Mouse (Mus musculus) cerebellum, postnatal 14 days (tissue): Measurements from ENCODE around the gene Pdzd2.

ENCODE experiments used
- DNase-seq, 2 experiments: peaks; one replicate each; pipeline ENCODE4 v3.0.0; 2021; ENCODE audit warnings: mixed read lengths in 2 of 2

The Pdzd2 gene

DNA sequence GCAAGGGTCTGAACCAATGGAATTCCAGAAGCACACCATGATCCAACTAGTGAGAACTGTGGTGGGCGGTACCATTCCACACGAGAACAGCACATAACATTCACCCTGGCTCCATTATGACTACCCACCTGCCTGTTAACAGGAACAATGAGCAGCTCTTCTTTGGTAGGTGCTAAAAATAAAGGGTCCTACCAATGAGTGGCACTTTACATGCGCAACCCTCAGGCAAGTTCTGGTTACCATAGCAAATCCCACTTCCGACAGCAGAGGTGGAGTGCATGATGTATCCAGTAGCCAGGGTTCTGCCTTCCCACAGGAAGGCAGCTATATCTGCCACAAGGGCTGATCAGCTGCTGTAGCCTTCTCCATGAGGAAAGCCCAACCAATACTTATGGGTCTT lies 11.3 kb downstream of the Pdzd2 start:
- no peak for DNase-seq

DNA sequence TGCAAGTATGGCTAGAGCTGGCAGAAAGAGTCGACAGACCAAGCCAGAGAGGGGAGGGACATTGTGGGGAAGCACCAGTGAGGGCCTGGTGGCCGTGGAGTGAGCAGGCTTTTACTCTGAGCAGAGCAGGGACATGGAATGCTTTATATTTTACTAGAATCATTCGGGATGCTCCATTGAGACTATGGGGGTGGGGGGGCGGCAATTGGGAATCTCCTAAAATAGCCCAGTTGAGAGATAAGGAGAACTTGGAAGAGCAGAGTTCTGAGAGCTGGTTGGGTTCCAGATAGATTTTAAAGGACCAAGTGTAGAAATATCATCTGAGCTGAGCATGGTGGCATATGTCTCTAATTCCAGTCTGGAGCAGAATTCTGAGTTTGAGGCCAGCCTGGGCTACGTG lies 14.5 kb downstream of the Pdzd2 start:
- DNase-seq, result no peak

DNA sequence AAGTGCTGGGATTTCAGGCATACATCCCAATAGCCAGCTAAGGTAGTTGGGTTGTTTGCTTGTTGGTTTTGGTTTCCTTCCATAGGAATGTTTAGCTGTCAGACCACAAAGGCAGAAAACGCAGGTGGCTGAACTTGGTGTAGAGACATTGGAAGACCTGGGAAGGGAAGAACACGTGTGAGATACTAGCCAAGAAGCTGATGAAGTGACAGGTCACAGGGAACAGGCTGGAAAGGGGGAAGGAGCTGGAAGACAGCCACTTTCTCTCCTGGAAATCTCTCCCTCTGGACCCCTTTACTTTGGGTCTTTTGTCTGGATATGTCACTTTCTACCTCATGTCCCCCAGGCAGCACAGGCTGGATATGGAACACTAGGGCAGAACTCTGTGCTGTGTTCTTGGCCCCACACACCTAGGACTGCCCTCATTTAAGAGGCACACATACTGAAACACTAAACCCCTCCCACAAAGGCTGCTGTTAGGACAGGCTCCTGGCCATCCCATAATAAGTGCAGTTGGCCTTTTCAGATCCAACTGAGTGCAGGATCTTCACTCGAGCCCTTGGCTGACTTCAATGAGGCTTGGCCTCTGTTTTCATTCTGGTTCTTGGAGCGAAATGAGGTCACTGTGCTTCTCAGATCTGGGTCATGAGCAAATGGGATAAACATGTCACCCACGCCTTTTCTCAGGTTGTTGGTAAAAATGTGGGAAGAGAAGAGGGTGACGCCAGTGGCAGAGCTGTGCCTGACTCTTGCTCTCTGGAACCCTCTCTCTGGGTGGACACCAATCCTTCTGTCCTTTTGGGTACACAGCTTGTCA lies 17.8 kb downstream of the Pdzd2 start:
- DNase-seq, result no peak

DNA sequence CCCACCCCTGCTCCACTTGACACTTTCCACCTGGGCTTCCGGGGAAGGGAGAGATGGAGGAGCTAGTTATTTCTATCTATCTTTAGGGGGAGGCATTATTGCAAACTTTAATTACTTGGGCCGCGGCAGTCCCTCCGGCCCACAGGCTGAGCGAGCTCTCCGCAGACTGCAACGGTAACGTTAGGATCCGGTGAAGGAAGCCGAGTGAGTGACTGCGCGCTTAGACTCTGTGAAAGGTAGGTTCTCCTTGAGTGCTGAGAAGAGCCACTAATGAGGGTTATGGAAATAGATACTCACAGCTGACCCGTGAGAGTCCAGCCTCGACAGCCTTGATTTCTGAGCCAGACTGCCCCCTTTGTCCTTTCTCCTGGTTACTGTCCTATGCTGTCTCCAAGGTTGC lies 20.9 kb downstream of the Pdzd2 start:
- no peak for DNase-seq

DNA sequence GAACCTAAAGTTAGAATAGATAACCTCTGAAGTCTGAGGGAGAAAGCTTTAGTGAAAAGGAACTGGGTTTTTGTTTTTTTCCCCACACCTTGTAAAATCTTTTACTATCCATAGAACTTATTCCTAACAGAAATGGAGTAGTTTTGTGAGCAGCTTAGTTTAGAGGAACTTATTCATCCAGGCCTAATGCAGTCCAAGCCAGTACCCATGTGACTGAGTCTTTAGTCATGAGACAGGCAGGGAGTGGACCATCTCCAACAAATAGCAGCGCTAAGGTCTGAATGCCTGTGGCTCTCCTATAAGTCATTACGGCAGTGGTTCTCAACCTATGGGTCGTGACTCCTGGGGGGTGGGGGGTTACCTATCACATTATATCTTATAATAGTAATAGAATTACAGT lies 22.3 kb downstream of the Pdzd2 start:
- no peak for DNase-seq

DNA sequence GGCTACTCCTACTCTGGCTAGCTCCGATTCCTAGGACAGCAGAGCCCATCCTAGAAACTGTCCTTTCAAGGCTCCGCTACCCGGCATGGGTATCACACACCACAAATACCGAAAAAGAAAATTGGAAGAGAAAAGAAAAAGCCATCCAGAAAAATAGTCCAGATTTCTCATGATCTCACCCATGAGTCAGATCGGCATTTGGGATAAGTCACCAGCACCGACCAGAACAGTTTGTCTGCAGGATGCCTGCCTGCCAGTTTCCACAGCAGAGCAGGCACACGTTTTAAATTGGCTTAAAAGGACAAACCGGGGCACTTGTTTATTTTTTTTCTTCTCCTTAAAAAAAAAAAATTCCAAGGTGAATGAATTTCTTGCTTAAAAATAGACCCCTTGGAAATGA lies 22.8 kb downstream of the Pdzd2 start:
- no peak for DNase-seq

DNA sequence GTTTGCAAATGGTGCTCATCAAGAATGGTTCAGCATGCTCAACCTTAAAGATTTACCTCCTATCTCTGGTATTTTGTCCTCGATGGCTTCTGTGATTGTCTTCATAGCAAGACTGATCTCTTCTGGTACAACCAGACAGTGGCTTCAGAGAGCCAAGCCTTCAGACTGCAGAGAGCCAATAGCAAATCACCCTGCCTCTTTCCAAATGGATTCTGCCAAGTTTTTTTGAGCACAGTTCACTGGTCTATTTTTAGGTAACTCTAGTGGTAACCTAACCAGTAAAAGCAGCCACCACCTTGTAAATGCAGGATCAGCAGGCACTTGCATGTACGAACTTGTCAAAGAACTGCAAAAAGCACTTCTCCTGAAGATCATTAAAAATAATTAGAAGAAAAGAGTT lies 25.4 kb downstream of the Pdzd2 start:
- DNase-seq, result peak; percentile 11 to 55

DNA sequence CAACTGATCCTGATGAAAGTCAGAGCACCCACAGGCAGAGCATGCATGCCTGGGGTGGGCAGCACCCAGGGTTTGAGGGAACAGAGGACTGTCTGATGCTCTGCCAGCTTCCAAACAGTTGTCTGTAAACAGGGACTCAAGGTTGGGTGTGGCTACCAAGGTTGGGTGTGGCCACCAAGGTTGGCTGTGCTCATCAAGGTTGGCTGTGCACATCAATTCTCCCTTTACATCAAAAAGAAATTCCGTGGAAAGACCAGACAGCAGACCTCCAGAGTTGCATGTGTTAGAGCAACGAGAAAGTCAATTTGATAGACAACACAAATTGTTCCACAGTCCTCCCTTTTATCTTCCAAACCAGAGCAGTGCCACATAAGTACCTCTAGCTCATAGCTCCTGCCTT lies 26.5 kb downstream of the Pdzd2 start:
- no peak for DNase-seq

DNA sequence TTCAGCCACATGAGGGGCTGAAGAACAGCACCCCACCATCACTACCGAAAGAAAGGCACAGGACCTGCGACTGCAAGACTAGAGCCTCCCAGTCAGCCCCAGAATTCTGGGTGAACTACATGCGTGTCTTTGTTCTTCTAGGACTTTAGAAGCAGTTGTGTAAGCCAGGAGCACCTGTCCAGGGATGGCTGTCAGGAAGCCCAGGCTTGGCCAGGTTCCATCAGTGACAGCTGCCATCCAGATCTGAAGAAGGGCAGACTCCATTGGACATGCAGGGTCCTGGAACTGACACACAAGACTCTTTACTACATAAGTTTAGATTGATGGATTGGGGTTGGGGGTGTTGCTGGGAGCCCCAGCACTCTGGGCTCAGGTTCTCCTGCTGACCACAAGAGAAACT lies 29.7 kb downstream of the Pdzd2 start:
- peak; percentile 78 to 83 for DNase-seq

DNA sequence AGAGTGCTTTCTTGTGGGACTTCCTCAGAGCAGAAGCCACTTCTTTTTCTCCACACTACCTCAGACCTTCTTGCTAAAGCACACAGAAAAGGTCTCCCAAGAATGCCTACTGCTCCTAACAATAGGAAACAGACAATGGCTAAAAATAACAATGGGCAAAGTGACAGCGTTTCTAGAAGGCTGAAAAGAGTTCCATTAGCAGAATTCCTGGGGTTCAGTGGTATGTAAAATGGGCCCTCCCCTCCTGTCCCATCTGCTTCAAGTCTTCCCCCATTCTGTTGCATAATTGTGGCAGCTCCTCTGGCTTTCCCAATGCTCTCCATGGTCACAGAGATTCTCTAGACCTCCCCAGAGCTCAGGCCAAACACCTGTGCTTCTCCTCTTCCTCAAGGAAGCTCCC lies 31.4 kb downstream of the Pdzd2 start:
- no peak for DNase-seq

DNA sequence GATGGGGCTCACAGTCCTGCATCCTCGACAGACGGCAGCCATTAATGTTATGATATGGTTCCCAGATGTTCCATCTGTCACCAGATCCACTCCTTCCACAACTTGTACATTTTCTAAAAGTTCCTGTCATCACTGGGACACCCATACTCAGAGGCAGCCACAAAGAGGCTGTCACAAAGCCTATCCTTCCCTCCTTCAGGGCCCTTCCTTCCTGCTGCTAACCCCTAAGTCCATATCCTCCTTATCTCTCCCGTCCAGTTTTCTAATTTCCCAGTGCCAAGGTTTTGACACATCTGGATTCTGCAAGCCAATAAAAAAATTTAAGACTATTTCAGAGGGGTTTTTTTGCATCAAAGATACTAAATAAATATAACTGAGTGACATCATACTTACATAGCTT lies 32.8 kb downstream of the Pdzd2 start:
- DNase-seq, result no peak

DNA sequence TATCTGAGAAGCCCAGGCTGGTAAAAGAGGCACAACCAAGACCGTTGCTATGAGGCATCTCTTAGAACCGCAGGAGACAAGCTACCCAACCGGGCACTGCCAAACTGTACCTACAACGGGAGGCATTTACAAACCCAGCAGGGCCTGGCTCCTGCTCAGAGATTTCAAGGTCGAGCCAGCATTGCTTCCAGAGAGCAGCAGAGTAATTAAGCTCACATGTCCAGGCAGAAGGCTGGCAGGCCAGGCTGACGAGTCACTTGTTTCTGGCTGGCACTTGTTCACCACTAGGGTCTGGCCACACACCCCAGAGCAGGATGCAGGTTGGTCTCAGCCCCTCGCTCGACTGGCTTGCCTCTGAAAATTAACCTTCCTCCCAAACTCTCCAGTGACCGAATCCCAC lies 39.4 kb downstream of the Pdzd2 start:
- peak; percentile 86 to 94 for DNase-seq

DNA sequence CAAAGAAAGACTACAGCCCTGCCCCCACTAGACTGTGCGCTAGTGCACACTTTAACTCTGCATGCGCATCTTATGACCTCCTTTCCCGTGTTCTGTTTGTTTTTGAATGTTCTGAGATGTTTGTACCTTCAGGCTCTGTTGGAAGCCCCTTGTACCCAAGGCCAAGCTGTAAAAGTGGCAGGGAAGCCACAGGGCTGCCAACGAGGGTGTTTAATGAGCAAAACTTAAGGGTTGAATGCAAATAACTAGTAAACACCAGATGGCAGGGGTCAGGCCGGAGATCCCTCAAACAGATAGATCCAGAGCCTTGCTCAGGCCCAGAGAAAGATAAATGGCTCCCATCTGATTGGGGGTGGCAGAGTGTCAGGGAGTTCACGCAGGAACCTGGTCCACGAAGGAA lies 42.0 kb downstream of the Pdzd2 start:
- DNase-seq, result no peak

DNA sequence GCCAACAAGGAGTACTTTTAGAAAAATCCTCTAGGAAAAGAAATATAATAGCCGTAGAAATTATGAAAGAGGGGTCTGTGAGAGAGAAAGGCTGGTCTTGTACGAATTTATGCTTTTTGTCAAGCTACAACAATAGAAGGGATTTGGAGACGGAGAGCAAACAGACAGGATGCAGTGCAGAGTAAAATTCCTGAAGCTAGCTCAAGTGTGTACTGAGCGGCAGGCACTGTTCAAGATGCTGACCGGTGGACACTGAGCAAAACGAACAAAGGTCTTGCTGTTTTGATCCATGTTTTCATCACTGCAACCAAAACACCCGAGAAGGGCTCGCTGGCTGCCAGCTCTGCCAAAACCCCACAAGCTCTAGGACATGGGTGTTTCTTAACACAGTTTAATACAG lies 42.8 kb downstream of the Pdzd2 start:
- DNase-seq, result no peak

DNA sequence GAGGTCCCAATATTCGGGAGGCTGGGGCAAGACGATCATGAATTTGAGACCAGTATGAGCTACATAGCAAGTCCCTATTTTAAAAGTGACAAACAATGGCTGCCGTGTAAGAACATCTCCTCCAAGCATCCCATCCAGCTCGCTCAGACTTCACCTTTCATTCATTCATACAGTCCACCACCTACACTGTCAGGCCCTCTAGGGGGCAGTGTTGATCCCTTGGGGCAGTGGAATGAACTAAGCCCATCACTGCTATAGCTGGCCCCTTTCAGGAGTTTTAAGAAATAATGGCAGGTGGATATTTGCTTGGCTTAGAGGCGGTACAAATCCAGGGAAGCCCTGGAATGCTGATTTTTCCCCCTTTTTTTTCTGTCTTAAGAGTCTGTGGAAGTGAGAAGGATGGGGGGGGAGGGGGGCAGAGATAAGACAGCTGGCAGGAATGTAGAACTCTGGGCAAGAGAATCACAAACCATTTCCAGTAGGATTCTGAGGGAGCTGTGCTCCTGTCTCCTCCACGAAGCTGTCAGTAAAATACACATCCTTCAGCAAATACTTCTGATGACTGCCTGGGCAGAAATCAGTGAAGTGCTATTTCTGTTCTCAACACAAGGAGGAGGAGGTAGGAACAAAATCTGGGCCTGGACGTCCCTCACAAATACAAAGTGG lies 49.9 kb downstream of the Pdzd2 start:
- no peak for DNase-seq

DNA sequence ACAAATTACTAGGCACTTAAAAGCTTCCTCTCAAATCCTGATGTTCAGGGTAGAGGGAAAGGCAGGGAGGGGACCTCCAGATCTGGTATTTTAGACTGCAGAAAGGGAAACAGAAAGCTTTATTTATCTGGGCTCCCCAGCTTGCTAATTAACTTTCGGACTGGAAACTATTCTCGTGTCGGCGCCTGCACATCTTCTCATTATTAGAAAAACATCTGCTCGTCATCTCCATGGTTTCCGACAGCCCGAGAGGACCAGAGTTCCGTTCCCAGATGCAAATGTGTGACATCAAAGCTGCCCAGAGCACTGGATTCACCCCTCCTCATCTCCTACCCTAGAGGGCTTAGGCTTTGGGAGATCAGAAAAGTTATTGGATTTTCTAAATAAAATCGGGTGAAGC lies 57.2 kb downstream of the Pdzd2 start:
- no peak for DNase-seq

DNA sequence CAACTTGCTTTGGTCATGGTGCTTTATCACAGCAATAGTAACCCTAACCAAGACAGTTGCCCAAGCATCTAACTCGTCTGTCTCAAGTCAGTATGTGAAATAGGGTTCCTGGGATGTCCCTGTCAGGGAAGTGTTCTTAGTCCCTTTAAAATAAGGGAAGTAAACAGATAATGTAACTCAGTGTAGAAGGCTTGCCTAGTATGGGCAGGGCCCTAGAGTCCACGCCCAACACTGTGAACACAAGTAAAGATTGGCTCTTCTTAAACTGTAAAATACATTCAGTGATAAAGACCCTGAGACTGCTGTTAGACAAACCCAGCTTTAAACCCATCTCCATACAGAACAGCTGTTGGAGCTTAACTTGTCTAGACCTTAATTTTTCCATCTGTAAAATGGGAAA lies 57.8 kb downstream of the Pdzd2 start:
- no peak for DNase-seq

DNA sequence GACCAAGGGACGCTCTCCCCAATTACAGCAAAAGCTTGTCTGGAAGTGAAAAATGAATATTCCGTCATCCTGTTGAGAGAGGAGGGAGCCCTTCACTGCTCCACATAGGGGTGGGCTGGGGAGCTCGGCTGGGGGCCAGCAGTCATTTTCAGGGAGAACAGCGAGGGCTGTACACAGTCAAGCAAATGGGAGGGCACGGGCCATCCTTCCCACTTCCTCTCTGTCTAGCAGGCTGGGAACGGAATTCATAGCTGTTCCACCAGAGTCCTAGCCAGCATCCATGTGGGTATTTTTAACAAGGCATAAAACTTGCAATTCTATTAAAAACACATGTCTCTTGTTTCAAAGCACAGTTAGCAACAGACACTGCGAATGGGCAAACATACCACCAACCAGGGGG lies 59.0 kb downstream of the Pdzd2 start:
- no peak for DNase-seq

DNA sequence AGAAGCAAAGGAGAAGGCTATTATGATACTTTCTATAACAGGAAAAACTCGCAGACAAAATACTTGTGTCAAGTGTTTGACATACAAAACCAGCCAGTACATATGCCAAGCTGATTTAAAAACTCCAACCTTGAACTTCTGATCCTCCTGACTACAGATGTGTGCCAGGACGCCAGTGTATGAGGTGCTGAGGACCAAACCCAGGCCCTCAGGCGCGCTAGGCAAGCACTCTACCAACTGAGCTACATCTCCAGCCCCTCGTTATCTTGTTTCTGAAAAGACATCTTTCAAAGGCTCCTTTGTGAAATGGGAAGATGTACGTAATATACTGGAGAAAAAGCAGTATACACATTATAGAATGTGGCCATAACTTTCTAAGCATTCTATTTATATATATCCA lies 59.7 kb downstream of the Pdzd2 start:
- DNase-seq, result no peak

DNA sequence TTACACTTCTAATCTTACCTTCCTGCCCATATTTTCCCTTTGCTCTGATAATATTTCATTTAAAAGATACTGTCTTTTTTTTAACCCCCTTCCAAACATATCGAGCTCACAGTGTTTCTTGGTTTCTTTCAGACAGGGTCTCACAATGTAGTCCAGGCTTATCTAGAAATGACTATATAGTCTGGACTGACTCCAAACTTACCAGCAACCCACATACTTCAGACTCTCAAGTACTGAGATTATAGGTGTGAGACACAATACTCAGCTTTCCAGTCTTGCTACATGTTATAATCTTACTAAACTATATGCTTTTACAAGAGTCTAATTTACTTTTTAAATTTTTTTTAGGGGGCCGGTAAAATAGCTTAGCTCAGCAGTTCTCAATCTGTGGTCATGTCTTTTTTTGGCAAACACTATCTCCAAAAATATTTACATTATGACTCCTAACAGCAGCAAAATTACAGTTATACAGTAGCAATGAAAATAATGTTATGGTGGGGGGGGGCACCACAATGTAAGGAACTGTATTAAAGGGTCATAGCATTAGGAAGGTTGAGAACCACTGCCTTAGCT lies 61.1 kb downstream of the Pdzd2 start:
- no peak for DNase-seq

DNA sequence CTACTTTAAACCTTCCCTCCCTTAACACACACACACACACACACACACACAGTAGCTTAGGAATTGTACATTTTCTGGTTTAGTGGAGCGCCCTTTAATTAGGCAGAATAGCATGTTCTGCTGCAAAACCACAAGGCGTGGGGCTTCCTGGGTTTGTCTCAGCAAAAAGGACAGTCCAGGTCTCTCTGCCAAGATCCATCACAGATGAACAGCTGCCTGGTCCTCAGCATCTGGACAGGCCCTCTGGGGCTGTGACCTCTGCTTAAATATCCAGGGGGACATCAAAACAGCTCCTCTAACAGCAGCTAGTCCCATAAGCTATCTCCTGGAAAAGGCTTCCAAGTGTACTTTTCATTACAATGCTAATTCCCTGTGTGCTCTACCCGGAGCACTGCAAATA lies 64.4 kb downstream of the Pdzd2 start:
- DNase-seq, result no peak

DNA sequence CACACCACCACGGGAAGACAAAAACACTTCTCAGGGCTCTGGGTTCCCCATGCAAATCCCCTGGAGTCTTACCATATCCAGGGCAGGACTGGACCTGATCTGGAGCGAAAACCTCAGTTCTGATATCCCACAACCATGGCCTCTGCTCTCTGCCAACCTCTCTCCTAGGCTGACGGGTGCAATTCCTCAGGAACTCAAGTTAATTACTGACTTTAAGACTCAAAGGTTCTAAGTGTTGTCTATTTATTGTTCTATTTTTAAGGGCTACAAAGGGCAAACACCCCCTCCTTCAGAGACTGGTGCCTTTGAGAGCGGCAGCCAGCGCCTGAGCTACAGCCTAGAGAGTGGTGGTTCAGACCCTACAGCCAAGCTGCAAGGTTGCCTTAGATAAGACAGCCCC lies 65.7 kb downstream of the Pdzd2 start:
- DNase-seq, result no peak

DNA sequence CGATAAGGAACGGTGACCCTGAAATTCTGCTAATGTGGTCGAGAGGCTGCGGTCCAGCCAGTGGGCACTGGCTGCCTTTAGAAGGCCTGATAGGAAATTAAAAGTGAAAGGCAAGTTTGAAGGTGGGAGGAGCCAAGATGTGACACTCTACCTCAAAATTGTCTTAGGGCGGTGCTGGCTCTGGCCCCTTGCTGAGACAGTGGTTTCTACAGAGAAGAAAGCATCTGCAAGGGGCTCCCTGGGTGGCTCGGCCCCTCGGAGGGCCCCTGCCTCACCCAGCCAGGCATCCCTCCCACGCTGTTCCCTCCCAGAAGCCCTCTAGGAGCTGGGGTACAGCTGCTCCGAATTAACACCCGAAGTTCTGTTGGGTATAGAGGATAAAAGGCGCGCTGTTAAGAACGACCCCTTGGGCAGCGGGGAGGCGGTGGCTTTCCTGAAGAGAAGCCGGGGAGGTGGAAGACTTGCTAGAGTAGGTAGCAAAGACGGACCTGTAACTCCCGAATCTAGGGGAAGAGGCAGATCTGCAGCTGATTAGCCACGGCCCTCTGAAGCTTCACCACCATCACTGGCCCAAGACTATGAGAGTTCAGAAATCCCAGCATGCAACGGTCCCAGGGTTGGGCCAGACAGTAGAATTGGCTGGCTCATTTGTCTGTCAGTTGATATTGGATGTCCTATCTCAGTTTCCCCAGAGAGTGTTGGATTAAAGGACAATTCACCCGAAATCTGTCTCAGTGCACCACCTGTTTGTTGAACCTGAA lies 71.8 kb downstream of the Pdzd2 start:
- no peak for DNase-seq

DNA sequence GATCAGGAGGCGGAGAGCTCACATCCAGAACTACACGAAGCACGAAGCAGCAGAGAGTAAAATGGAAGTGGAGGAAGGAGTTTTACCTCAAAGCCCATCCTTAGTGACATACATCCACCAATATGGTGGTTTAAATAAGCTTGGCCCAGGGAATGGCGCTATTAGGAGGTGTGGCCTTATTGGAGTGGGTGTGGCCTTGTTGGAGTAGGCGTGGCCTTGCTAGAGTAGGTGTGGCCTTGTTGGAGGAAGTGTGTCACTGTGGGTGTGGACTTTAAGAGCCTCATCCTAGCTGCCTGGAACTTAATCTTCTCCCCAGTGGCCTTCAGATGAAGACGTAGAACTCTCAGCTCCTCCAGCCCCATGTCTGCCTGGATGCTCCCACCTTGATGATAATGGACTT lies 73.8 kb downstream of the Pdzd2 start:
- no peak for DNase-seq
